Mouse (Mus musculus) midbrain, embryonic 10.5 days (tissue): ENCODE data around the gene 1700123L14Rik. TPM values are rescaled to one million over a fixed set of nuclear protein-coding genes. Genes with fewer than 3 reads are reported as not detected.

Source experiments
- polyA plus RNA-seq: library from polyadenylated mRNA; unstranded; fragments of >200 nt; fragmentation: Nextera tagmentation; extraction: Ambion mirVana; gene quantifications from 2 replicates; pipeline ENCODE4 v1.2.1, GENCODE M21; 2016

1700123L14Rik gene
- polyA plus RNA-seq, 1 experiment from 2014 or later: not detected

Other genes starting within 250 kb of the 1700123L14Rik start
- gene Fam19a1, start 53.1 kb downstream of the 1700123L14Rik start, polyA plus RNA-seq: 1.2 and 1.5 TPM in 2 replicates